In the genomic region with DNA sequence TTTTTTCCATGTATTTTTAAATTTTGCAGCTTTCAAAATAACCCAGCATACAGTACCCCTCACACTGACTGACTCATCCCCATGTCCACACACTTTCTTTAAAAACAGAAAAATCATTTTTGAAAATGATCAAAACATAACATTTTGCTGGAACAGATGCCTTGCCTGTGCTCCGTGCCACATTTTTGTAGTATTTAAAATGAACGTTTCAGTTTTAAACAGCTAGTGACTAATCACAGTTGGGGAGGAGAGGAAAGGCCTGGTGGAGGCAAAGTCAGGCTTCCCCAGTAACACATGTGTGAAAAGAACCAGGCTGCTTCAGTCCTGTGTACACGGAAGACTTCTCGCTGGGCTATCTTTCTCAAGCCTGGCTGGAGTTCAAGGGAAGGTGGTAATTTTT, we compare ENCODE assay signal across 28 mouse cellular contexts.
DNase-seq lines count a peak whose midpoint lies in the region; ATAC-seq and TF ChIP-seq lines count a peak whose summit lies in the region.
"Had no signal": no experiment of that assay in that cellular context is flagged by ENCODE, and none has a peak within 500 bp of the region (broad histone marks: within the 10 kb centered on the region; RNA-seq: fewer than 3 reads in every experiment).

No protein-coding gene starts in this region.

- intact Hi-C loops in left cerebral cortex, adult 2 months (cut with DNase I) = loop anchor here (5.0 kb wide), 2 partner anchors 299 to 634 kb away; no protein-coding TSS in a partner anchor

- TF ChIP-seq POLR2A in kidney, adult 2 months (IDR thresholded peaks at IDR 0.05; ENCODE audit: low read depth, low read length) = no peak

- H3K27me3 ChIP-seq in forebrain, postnatal 0 days (ENCODE audit: insufficient read depth, low read length) = no peaks in the 10 kb centered on the region
- H3K27me3 ChIP-seq in forebrain, embryonic 13.5 days = no peaks in the 10 kb centered on the region
- no peaks in the 10 kb centered on the region for H3K27me3 ChIP-seq in kidney, adult 2 months (replicated peaks; ENCODE audit: control insufficient read depth, insufficient read depth, low read length)
- H3K27me3 ChIP-seq: CH12.LX; embryonic facial prominence, embryonic 12.5 days; heart, embryonic 13.5 days; hindbrain, embryonic 12.5 days; liver, embryonic 13.5 days; megakaryocyte, embryonic 14.5 days; midbrain, embryonic 13.5 days had no signal

- H3K36me3 ChIP-seq in forebrain, postnatal 0 days (ENCODE audit: insufficient read depth) = no peaks in the 10 kb centered on the region
- H3K36me3 ChIP-seq in forebrain, embryonic 13.5 days (ENCODE audit: poor library complexity, severe bottlenecking) = no peaks in the 10 kb centered on the region
- H3K36me3 ChIP-seq in kidney, adult 2 months (ENCODE audit: control insufficient read depth, insufficient read depth, low read length) = no peaks in the 10 kb centered on the region
- H3K36me3 ChIP-seq: embryonic facial prominence, embryonic 12.5 days; G1E; heart, embryonic 13.5 days; hindbrain, embryonic 12.5 days; liver, embryonic 13.5 days; midbrain, embryonic 13.5 days had no signal

- H3K27ac ChIP-seq in forebrain, postnatal 0 days (ENCODE audit: low read depth, low read length) = no peak overlapping the region
- no peak overlapping the region for H3K27ac ChIP-seq in forebrain, embryonic 13.5 days
- 0 out of 2 replicates have a peak overlapping the region, but pooled peaks have one; percentile 1 for H3K27ac ChIP-seq in left cerebral cortex, adult 2 months
- H3K27ac ChIP-seq in kidney, adult 2 months (ENCODE audit: insufficient read depth, low read depth, low read length) = no peak overlapping the region
- H3K27ac ChIP-seq: embryonic facial prominence, embryonic 12.5 days; heart, adult 2 months; heart, embryonic 13.5 days; hindbrain, embryonic 12.5 days; kidney, postnatal 0 days; liver, embryonic 13.5 days; midbrain, embryonic 13.5 days; stomach, postnatal 0 days had no signal

- no peaks in the 10 kb centered on the region for H3K9me3 ChIP-seq in forebrain, postnatal 0 days (ENCODE audit: low read length)
- H3K9me3 ChIP-seq in forebrain, embryonic 13.5 days (replicated peaks) = no peaks in the 10 kb centered on the region
- H3K9me3 ChIP-seq: embryonic facial prominence, embryonic 12.5 days; G1E; heart, embryonic 13.5 days; hindbrain, embryonic 12.5 days; liver, embryonic 13.5 days; megakaryocyte, embryonic 14.5 days; midbrain, embryonic 13.5 days had no signal

- peak; percentile 18 for DNase-seq in forebrain, postnatal 0 days
- DNase-seq in left cerebral cortex, adult 2 months (ENCODE audit: extremely low spot score in 1 of 2, low spot score in 2 of 2) = no peak
- no peak for DNase-seq in left cerebral cortex, adult 11 months (ENCODE audit: low spot score)
- DNase-seq in brain, adult 2 months (ENCODE audit: low read depth, low spot score) = peak; percentile 80
- peak; percentile 57 to 58 for DNase-seq in layer of hippocampus, adult 8-10 months (ENCODE audit: low spot score in 2 of 2)
- no peak for DNase-seq in spleen, adult 18-20 months
- DNase-seq in kidney, adult 2 months = no peak
- DNase-seq: adrenal gland, adult 2 months; cerebellum, adult 2 months; cerebellum, postnatal 25 days; gastrocnemius, postnatal 36 days; heart, adult 2 months; heart, postnatal 14 days; kidney, adult 18-20 months; liver, embryonic 13.5 days; lung, adult 2 months; lung, postnatal 14 days had no signal

- no peak overlapping the region for H3K4me2 ChIP-seq in forebrain, postnatal 0 days (ENCODE audit: low read depth)
- H3K4me2 ChIP-seq in forebrain, embryonic 13.5 days = no peak overlapping the region
- H3K4me2 ChIP-seq: embryonic facial prominence, embryonic 12.5 days; heart, embryonic 13.5 days; hindbrain, embryonic 12.5 days; liver, embryonic 13.5 days; midbrain, embryonic 13.5 days had no signal

- TF ChIP-seq CTCF in forebrain, postnatal 0 days (IDR thresholded peaks at IDR 0.05; ENCODE audit: low read depth) = no peak
- TF ChIP-seq CTCF in left cerebral cortex, adult 2 months (IDR thresholded peaks at IDR 0.05) = no peak
- TF ChIP-seq CTCF in kidney, adult 2 months (conservative IDR thresholded peaks at IDR 0.05; ENCODE audit: insufficient read depth, insufficient read length, low read depth, low read length) = no peak

- peak; percentile 77; the same call in 1 of the 2 replicates for ATAC-seq in forebrain, postnatal 0 days
- ATAC-seq in forebrain, embryonic 13.5 days = no peak
- ATAC-seq: midbrain, embryonic 13.5 days had no signal

- 50% methylated on average over 4 of the region's 4 CpGs for WGBS in forebrain, postnatal 0 days
- 87% methylated on average over 4 of the region's 4 CpGs for WGBS in forebrain, embryonic 13.5 days
- WGBS in kidney, adult 2 months = 85% methylated on average over 4 of the region's 4 CpGs

- H3K4me1 ChIP-seq in forebrain, postnatal 0 days (ENCODE audit: insufficient read depth) = no peaks in the 10 kb centered on the region; the same call in 1 of the 2 replicates
- H3K4me1 ChIP-seq in forebrain, embryonic 13.5 days = no peaks in the 10 kb centered on the region
- H3K4me1 ChIP-seq in kidney, adult 2 months (ENCODE audit: control insufficient read depth, insufficient read depth, low read length) = no peaks in the 10 kb centered on the region
- H3K4me1 ChIP-seq: embryonic facial prominence, embryonic 12.5 days; heart, embryonic 13.5 days; hindbrain, embryonic 12.5 days; liver, embryonic 13.5 days; megakaryocyte, embryonic 14.5 days had no signal

- H3K9ac ChIP-seq in forebrain, postnatal 0 days = no peak overlapping the region
- H3K9ac ChIP-seq in forebrain, embryonic 13.5 days = no peak overlapping the region
- H3K9ac ChIP-seq: embryonic facial prominence, embryonic 12.5 days; heart, embryonic 13.5 days; hindbrain, embryonic 12.5 days; liver, embryonic 13.5 days; midbrain, embryonic 13.5 days had no signal

- no peak overlapping the region for H3K4me3 ChIP-seq in forebrain, postnatal 0 days (ENCODE audit: low read depth, low read length)
- no peak overlapping the region for H3K4me3 ChIP-seq in forebrain, embryonic 13.5 days
- H3K4me3 ChIP-seq in left cerebral cortex, adult 2 months = no peak overlapping the region
- no peak overlapping the region for H3K4me3 ChIP-seq in kidney, adult 2 months (ENCODE audit: insufficient read depth, low read depth, low read length)
- H3K4me3 ChIP-seq: embryonic facial prominence, embryonic 12.5 days; erythroblast, embryonic 14.5 days; heart, adult 2 months; heart, embryonic 13.5 days; hindbrain, embryonic 12.5 days; liver, embryonic 13.5 days; megakaryocyte, embryonic 14.5 days; midbrain, embryonic 13.5 days had no signal

Comparison
In these comparisons a context has a peak if more than half of its experiments do, and no peak if none do; other contexts are left out.
1. DNase-seq: peak in forebrain, postnatal 0 days (single experiment), brain, adult 2 months (single experiment) and layer of hippocampus, adult 8-10 months (2 of 2); none in left cerebral cortex, adult 2 months (0 of 2), left cerebral cortex, adult 11 months (single experiment), spleen, adult 18-20 months (0 of 2) and kidney, adult 2 months (single experiment).